Mouse (Mus musculus) gastrocnemius, postnatal 10 days (tissue): ENCODE data around the gene Mphosph6. TPM values are rescaled to one million over a fixed set of nuclear protein-coding genes. Genes with fewer than 3 reads are reported as not detected.

ENCODE experiments used
- DNase-seq: peaks from one replicate; pipeline ENCODE4 v3.0.0; 2021; ENCODE audit warnings: mixed read lengths
- long read RNA-seq, 2 experiments: library from polyadenylated mRNA; stranded (forward); transcript quantifications; one replicate each; pipeline ENCODE4 v2.0.0; 2021
- total RNA-seq, 2 experiments: library from RNA; stranded (reverse); gene quantifications; 2 replicates each; pipeline ENCODE4 v1.2.3; 2021

The Mphosph6 gene
- total RNA-seq = 10 to 100 TPM; 13.6 to 17.5 TPM
- long read RNA-seq, experiment 1, partial matches to known transcripts = 0 of 5 reads
- long read RNA-seq, experiment 1, other reads (novel, unspliced or antisense) = 0 of 5 reads
- long read RNA-seq, experiment 2, partial matches to known transcripts = 0 of 5 reads
- long read RNA-seq, experiment 2, other reads (novel, unspliced or antisense) = 1 of 5 reads

DNA sequence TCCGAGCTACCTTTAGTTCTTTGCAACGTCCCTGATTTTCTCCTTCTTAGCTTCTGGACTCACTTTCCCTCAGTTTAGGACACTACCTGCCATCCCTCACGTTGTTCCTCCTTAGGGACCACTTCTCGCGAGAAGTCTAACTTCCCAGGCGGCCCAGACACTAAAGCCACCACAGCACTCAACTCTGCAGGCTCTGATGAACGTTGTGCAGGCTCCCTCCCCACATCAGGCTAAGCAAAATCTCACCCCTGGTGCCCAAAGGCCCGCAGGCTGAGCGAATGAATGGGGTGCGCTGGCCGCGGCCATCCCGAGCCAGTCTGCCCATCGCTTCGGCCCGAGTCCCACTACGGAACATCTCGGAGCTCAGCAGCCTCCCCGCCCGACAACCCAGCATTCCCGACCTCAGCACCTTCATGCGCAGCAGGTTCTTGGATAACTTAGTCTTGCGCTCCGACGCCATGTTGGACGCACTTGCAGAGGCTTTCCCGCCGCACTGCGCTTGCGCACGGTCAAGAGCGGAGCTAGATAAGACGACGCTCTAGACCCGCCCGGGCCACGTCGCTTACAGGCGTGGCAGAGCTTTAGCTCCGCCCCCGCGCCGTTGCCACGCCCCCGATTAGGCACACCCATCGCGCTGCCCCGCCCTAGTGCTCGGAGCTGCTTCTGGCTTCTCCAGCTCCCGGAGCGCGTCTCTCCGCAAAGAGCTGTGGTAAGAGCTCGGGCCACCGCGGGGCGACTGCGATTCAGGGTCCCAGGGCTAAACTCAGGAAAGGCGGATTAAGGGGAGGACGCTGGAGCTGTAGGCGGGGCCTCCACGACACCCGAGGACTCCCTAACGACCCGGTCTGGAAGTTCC is at the start of gene Mphosph6:
TSS of gene Mphosph6 (minus strand) at position 501 of the 856 bp plus-strand sequence.
- peak; percentile 99 for DNase-seq

- no peak for DNase-seq
Measured at GRCm38 (mm10) chr8:117850420-117850819, 48.7 kb upstream of the Mphosph6 start.

DNA sequence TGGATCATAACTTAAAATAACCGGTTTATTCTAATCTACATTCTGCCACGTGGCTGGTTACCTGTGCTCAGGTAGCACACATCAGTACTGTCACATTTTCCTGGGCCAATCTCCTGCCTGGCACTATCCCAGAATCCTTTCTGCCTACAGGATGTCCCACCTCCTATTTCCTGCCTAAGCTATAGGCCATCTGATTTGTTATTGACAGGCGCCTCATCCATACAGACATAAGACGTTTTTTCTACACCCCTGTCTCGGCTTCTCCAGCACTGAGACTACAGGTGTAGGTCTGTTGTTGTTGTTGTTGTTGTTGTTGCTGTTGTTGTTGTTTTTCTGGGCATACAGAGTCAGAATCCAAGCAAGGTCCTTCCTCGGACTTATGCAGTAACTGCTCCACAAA is 46.1 kb upstream of the Mphosph6 start:
- DNase-seq = no peak

- no peak for DNase-seq
Measured at GRCm38 (mm10) chr8:117843694-117844093, 42.0 kb upstream of the Mphosph6 start.

- no peak for DNase-seq
Measured at GRCm38 (mm10) chr8:117813524-117813923, 11.8 kb upstream of the Mphosph6 start.

- no peak for DNase-seq
Measured at GRCm38 (mm10) chr8:117810676-117811075, 8.9 kb upstream of the Mphosph6 start.

- DNase-seq = no peak
Measured at GRCm38 (mm10) chr8:117805419-117805818, 3.7 kb upstream of the Mphosph6 start.

DNA sequence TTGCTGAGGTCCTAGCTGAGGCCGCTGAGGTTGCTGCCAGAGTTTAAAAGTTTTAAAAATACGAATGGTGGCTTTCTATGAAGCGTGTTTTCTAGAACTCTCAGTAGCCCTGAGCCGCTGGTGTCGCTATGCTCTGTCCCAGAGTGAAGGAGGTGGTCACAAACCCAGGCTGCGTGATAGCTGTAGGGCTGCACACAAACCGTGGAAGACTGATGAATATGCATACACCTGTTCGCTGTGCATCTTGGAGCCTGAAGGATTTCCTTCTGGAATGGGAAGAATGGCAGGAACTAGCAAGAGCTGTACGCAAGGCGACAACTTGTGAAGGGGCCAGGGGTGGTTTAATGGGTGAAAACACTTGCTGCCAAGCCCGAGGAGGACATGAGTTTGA is 551 bp upstream of the Mphosph6 start:
- no peak for DNase-seq

GRCm38 (mm10) chr8:117798066-117798465 is 3.7 kb downstream of the Mphosph6 start:
- DNase-seq = no peak

- DNase-seq = no peak
Measured at GRCm38 (mm10) chr8:117796464-117796863, 5.3 kb downstream of the Mphosph6 start.

GRCm38 (mm10) chr8:117794581-117794980 is 7.2 kb downstream of the Mphosph6 start:
- no peak for DNase-seq

GRCm38 (mm10) chr8:117792616-117793144 is 9.1 kb downstream of the Mphosph6 start:
- no peak for DNase-seq

GRCm38 (mm10) chr8:117786428-117786827 is 15.3 kb downstream of the Mphosph6 start:
- no peak for DNase-seq

DNA sequence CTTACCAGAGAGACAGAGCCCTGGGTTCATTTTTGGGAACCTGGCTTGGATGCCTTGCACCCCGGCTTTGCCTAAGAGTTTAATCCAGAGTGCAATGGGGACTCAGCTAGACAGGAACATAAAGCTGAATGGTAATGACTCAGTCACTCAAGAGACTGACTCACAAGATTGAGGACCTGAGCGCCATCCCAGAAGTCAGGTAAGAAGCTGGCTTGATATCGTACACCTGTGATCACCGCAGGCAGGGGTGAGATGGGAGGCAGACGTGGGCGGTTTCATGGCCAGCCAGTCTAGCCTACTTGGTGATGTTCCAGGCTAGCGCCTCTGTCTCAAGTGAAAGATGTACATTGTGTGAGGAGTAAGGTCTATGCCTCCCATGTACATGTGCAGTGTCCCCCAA is 18.7 kb downstream of the Mphosph6 start:
- DNase-seq = no peak

DNA sequence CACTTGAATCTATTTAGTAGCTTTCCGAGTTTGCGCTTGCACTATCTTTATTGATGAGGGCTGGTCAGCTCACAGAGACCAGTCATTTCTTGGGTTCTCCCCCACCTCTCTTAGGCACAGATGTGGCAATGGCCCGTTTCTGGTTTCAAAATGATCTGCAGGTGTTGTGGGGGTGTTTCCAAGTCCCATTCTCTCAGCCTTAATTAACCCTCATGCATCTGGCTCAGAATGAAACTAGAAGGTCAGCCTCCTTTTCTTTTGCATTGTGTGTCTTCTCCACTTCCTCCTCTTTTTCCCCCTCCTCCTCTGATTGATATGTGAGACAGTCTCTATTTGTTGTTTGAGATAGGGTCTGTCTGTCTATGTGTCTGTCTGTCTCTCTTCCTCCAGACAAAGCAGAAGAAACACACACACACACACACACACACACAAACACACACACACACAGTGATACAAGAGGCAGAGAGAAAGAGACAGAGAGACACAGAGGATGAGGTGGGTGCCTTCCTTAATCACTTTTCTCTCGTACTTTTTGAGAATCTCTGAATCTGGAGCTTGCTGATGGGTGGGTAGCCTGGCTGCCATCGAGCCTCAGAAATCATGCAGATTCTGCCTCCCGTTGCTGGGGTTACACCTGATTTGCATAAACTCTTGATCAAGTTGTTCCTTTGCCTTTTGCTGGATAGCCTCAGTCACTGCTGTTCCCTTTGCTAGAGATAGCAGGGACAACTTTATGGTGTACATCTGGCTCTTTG is 20.2 kb downstream of the Mphosph6 start:
- DNase-seq = no peak

GRCm38 (mm10) chr8:117779344-117779743 is 22.4 kb downstream of the Mphosph6 start:
- no peak for DNase-seq

- DNase-seq = no peak
Measured at GRCm38 (mm10) chr8:117778531-117779322, 23.0 kb downstream of the Mphosph6 start.

- DNase-seq = no peak
Measured at GRCm38 (mm10) chr8:117776075-117776474, 25.7 kb downstream of the Mphosph6 start.

GRCm38 (mm10) chr8:117775626-117776025 is 26.1 kb downstream of the Mphosph6 start:
- DNase-seq = no peak

GRCm38 (mm10) chr8:117772597-117772996 is 29.1 kb downstream of the Mphosph6 start:
- DNase-seq = no peak

DNA sequence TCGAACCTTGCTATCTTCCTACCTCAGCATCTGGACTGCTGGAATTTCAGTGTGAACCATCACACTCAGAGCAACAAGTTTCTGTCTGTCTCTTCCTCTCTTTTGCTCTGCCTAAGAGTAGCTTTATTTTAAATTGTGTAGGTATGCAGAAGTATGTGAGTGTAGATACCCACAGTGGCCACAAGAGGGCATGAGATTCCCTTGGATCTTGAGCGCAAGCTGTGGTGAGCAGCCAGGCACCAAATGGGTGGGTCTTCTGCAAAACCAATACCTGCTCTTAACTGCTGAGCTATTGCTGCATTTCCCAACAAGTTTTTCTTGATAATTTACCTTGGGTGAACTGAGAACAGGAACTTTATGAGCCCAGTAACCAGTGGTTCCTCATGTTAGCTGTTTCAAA is 29.6 kb downstream of the Mphosph6 start:
- DNase-seq = no peak
